Mouse (Mus musculus): Measurements from ENCODE around the gene Gm10591.
"Not testable (repeated sequence)": the region's sequence is repeated elsewhere in the genome, so short reads cannot be mapped to it uniquely, and the experiment has no call there.

Gm10591 gene

GRCm38 (mm10) chr4:42611895-42612294 lies at the start of gene Gm10591:
Gene Gm10591 (plus strand): TSS chr4:42612195.
- DNase-seq = not testable (repeated sequence)

- DNase-seq = not testable (repeated sequence)
Measured at GRCm38 (mm10) chr4:42629419-42629818, 17.4 kb downstream of the Gm10591 start, which contains the start of gene Gm2564. Gene Gm2564 (plus strand): TSS chr4:42629719.

GRCm38 (mm10) chr4:42654951-42655350 lies 43.0 kb downstream of the Gm10591 start, which contains the start of gene Ccl27b:
Gene Ccl27b (plus strand): TSS chr4:42655251.
- not testable (repeated sequence) for DNase-seq

GRCm38 (mm10) chr4:42661793-42662192 lies 49.8 kb downstream of the Gm10591 start, which contains the start of gene Il11ra2:
Gene Il11ra2 (minus strand): TSS chr4:42661893.
- not testable (repeated sequence) for DNase-seq

All from layer of hippocampus, adult 9-11 months (tissue).